Mouse (Mus musculus): ENCODE measurements at regions not wholly inside any gene's neighbourhood (a gene's known extent, or its start where the extent isn't known, plus 50 kb on each side); places are given as distances from the start of the nearest gene placed in this dataset.

DNA sequence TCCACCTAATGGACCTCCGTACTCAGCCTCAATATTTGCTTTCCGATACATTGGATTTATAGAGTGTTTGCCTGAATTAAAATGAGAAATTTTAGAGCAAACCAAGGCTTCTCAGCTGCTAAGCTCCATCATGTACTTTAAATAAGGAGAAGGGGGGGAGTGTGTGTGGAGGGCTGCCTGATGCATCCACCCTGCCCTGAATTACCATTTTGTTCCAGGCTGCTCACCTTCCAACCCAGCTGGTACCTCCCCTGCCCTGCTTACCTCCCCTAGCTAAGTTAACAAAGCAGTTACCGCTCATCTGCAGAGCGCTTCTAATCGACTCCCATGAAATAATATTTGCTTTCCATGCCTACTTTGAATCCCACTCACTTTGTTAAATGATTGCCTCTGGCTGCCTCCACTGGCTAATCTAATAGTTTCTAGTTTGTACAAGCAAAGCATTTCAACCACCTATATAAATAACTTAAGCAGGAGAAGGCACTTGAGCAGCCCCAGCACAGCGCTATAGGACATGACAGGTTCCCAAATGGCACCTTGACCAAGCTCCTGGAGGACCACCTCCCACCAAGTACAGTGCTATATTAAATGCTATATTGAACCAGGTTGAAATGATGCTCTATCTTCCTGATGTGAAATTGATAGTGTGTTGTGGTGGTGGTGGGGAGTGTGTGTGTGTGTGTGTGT lies 449.0 kb downstream of the Gm826 start:
- TF ChIP-seq POLR2A (IDR thresholded peaks at IDR 0.05; ENCODE audit: low read depth, low read length) (no peak), CTCF (IDR thresholded peaks at IDR 0.05; ENCODE audit: borderline replicate concordance, insufficient read depth, low read length) (no peak)
